Mouse (Mus musculus) gastrocnemius, adult 2 months (tissue): Measurements from ENCODE around the gene Edem3. TPM values are rescaled to one million over a fixed set of nuclear protein-coding genes. Genes with fewer than 3 reads are reported as not detected.
A peak's percentile ranks its signal among the peaks of the same experiment; 100 is the strongest.
"Not testable (repeated sequence)": the region's sequence is repeated elsewhere in the genome, so short reads cannot be mapped to it uniquely, and the experiment has no call there.

Experiments used
- DNase-seq: peaks from one replicate; pipeline ENCODE4 v3.0.0; 2022
- H3K27ac ChIP-seq: fragments of 200-600 bp; 2 replicates; pipeline ENCODE4 v1.8.1; 2022; ENCODE audit warnings: mild to moderate bottlenecking
- H3K4me3 ChIP-seq: fragments of 200-600 bp; 2 replicates; pipeline ENCODE4 v1.8.1; 2022; ENCODE audit warnings: mild to moderate bottlenecking, moderate library complexity
- CTCF ChIP-seq: fragments of 200-600 bp; IDR thresholded peaks from 2 replicates; pipeline ENCODE4 v1.8.1; 2022; ENCODE audit warnings: antibody characterized with exemption, mild to moderate bottlenecking, moderate library complexity
- intact Hi-C: fragments of 180-260 bp; cut with DNase I; formaldehyde crosslinking; loops from one replicate; pipeline ENCODE4 v1.15.1; 2025
- total RNA-seq, 2 experiments: library from RNA; stranded (reverse); gene quantifications; 2 replicates each; pipeline ENCODE4 v1.2.3; 2021

Edem3 gene
- total RNA-seq, 2 experiments from 2014 or later = 21.1 to 23.6 TPM

DNA sequence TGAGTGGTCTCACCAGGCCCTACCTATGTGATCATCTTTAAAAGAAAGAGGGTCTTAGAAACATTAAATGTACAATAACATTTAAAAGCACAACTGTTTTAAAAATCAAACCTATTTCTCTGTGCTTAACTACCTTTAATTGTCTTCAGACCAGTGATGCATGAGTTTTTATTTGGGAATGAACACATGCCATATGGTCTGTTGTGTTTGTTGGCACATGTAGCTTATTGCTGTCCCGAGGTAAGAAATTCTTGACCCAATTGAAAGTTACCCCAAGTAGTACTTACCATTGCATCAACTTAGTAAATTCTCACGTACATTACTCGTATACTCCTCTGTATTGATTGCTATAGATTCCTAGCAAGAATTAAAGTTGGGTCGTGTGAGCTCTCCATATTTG is 80.1 kb downstream of the Edem3 start:
- Histone ChIP-seq H3K27ac (no peak overlapping the region), H3K4me3 (no peak overlapping the region)
- TF ChIP-seq CTCF = no peak
- intact Hi-C loops = no loop called here
- DNase-seq = no peak

- H3K27ac ChIP-seq, H3K4me3 ChIP-seq, intact Hi-C loops, DNase-seq: not testable (repeated sequence)
Measured at GRCm38 (mm10) chr1:151840345-151840744, 85.2 kb downstream of the Edem3 start.

GRCm38 (mm10) chr1:151845252-151845832 is 90.2 kb downstream of the Edem3 start:
- no peak for DNase-seq
- intact Hi-C loops = no loop called here
- TF ChIP-seq CTCF = no peak

DNA sequence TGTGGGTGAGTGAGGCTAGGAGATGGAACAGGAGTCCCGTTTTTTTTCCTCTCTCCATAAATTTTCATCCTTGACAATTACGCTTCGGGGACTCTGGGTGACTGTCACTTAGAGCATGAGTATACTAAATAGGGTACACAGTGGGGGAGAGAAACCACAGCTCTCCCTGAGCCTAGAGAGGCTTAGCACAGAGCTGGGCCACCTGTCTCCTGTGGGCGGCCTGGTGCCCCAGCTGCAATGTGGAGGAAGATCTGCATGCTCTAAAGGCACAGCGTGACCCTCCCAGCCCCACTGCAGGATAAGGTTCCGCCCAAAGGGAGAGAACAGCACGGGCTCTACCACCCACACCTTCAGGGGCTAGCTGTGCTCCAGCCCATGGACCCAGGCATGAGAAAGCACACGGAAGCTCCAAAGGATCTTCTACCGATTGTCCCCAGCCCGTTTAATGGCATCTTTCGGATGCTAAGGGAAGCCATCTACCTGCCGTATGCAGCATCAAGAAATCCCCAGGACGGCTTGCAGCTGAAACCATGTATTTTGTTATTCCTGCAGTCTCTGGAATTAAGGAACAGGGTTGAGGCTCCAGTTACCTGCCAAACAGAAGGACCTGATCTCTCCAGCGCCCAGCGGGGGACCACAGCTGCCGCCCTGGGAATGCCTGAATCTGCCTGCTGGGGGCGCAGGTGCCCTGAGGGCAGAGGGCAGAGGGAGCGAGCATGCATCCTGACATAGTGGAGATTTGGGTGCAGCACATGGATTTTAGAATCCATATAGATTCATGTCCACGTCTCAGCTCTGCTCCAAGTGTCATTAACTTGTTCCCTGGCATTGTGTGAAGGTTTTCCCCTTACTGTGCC is 91.0 kb downstream of the Edem3 start:
- H3K27ac ChIP-seq = no peak overlapping the region
- intact Hi-C loops = loop anchor here (2.0 kb wide), 1 partner anchor 445 kb away; no protein-coding TSS in a partner anchor
- peak; percentile 32 for DNase-seq
- peak; percentile 72 for TF ChIP-seq CTCF
- H3K4me3 ChIP-seq = no peak overlapping the region

More at GRCm38 (mm10) chr1:151845252-151845832, 90.2 kb downstream of the Edem3 start:
- Histone ChIP-seq H3K4me3 (no peak overlapping the region), H3K27ac (no peak overlapping the region)

- no peak overlapping the region for H3K27ac ChIP-seq
Measured at GRCm38 (mm10) chr1:151848286-151848685, 93.1 kb downstream of the Edem3 start.

GRCm38 (mm10) chr1:151849993-151850608 is 94.9 kb downstream of the Edem3 start:
- TF ChIP-seq CTCF = no peak
- Histone ChIP-seq H3K27ac (no peak overlapping the region), H3K4me3 (no peak overlapping the region)
- intact Hi-C loops = no loop called here
- no peak for DNase-seq

More at GRCm38 (mm10) chr1:151848286-151848685, 93.1 kb downstream of the Edem3 start:
- intact Hi-C loops = no loop called here
- no peak overlapping the region for H3K4me3 ChIP-seq
- no peak for TF ChIP-seq CTCF
- no peak for DNase-seq

- TF ChIP-seq CTCF = peak; percentile 21; the same call in 1 of the 2 replicates
- H3K27ac ChIP-seq = no peak overlapping the region
- no peak overlapping the region for H3K4me3 ChIP-seq
- intact Hi-C loops = no loop called here
- DNase-seq = no peak
Measured at GRCm38 (mm10) chr1:151851051-151851848, 96.1 kb downstream of the Edem3 start.

DNA sequence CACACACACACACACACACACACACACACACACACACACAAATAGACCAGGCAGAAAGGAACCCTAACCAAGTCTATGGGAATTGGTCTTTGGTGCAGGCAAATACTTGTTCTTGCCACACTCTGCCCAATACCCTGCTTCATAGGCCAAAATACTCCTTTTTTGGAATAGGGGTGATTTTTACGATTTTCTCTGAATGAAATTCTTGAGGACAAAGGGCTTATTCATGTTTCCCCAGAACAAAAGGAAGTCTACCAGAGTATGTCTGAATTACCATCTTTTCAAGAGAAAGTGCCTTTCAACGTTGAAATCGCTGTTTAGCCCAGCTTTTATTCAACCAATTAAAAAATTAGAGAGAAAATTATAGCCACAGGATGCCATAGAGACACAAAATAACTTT is 96.8 kb downstream of the Edem3 start:
- H3K27ac ChIP-seq = no peak overlapping the region
- TF ChIP-seq CTCF = no peak
- no peak for DNase-seq
- no peak overlapping the region for H3K4me3 ChIP-seq
- intact Hi-C loops = no loop called here

GRCm38 (mm10) chr1:151855561-151855960 is 100.4 kb downstream of the Edem3 start:
- TF ChIP-seq CTCF = no peak
- Histone ChIP-seq H3K4me3 (no peak overlapping the region), H3K27ac (no peak overlapping the region)
- no peak for DNase-seq
- intact Hi-C loops = no loop called here

DNA sequence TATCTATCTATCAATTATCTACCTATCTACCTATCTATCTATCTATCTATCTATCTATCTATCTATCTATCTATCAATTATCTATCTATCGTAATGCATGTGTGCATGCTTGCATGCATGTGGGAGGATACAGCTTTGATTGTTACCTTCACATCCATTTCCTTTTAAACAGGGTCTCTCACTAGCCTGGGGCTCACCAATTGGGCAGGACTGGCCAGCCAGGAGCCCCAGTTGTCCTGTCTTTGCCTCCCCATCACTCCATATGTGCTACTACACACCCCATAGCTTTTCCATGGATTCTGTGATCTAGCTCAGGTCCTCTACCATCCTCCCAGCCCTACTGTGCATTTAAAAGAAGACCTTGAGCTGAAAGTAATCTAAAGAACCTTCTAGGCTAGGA is 103.3 kb downstream of the Edem3 start:
- Histone ChIP-seq H3K4me3 (no peak overlapping the region), H3K27ac (no peak overlapping the region)
- no peak for DNase-seq
- intact Hi-C loops = no loop called here
- no peak for TF ChIP-seq CTCF

- TF ChIP-seq CTCF = no peak
- no peak overlapping the region for H3K4me3 ChIP-seq
- intact Hi-C loops = no loop called here
- no peak overlapping the region for H3K27ac ChIP-seq
- DNase-seq = no peak
Measured at GRCm38 (mm10) chr1:151861334-151861995, 106.3 kb downstream of the Edem3 start.

DNA sequence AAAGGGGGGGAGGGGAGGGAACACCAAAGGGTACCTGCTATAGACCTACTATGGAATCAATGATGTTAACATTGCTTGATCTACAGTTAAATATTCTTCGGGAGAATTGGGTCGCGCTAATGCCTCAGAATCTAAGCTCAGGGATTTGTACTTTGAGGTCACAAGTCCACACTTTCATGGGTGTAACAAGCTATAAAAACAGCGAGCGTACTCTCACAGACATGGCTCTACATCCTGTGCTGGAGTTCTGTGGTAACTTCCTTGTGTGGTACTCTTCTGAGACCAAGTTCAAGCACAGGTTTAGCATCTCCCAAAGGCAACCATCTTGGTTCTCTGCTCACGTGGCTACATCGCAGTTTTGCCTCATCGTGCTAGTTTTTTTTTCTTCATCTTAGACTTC is 106.9 kb downstream of the Edem3 start:
- intact Hi-C loops = no loop called here
- no peak for DNase-seq
- Histone ChIP-seq H3K27ac (no peak overlapping the region), H3K4me3 (no peak overlapping the region)
- TF ChIP-seq CTCF = no peak
